Mouse (Mus musculus) kidney, embryonic 15.5 days (tissue): Measurements from ENCODE around the gene Slc39a11. TPM values are rescaled to one million over a fixed set of nuclear protein-coding genes. Genes with fewer than 3 reads are reported as not detected.

ENCODE experiments used
- polyA plus RNA-seq: library from polyadenylated mRNA; unstranded; fragments of >200 nt; fragmentation: Nextera tagmentation; extraction: Ambion mirVana; gene quantifications from 2 replicates; pipeline ENCODE4 v1.2.1, GENCODE M21; 2015

Slc39a11 gene
- polyA plus RNA-seq, 1 experiment from 2014 or later, result 22.2 TPM

Other genes with a start within 250 kb of the Slc39a11 start
- gene Sstr2, start 30.7 kb downstream of the Slc39a11 start, polyA plus RNA-seq, result 0.51 and 1.1 TPM in 2 replicates
- gene Cog1, start 910 bp downstream of the Slc39a11 start, polyA plus RNA-seq, result 23.6 and 25.6 TPM in 2 replicates
- 44.4 and 45.3 TPM in 2 replicates for gene Fam104a, start 34.1 kb upstream of the Slc39a11 start, polyA plus RNA-seq
- gene D11Wsu47e, start 34.3 kb upstream of the Slc39a11 start, polyA plus RNA-seq, result 21.3 and 22.0 TPM in 2 replicates
- gene Cpsf4l, start 59.9 kb upstream of the Slc39a11 start, polyA plus RNA-seq, result 0.74 and 1.2 TPM in 2 replicates
- 63.7 and 66.7 TPM in 2 replicates for gene Cdc42ep4, start 101.8 kb upstream of the Slc39a11 start, polyA plus RNA-seq